In the genomic region with DNA sequence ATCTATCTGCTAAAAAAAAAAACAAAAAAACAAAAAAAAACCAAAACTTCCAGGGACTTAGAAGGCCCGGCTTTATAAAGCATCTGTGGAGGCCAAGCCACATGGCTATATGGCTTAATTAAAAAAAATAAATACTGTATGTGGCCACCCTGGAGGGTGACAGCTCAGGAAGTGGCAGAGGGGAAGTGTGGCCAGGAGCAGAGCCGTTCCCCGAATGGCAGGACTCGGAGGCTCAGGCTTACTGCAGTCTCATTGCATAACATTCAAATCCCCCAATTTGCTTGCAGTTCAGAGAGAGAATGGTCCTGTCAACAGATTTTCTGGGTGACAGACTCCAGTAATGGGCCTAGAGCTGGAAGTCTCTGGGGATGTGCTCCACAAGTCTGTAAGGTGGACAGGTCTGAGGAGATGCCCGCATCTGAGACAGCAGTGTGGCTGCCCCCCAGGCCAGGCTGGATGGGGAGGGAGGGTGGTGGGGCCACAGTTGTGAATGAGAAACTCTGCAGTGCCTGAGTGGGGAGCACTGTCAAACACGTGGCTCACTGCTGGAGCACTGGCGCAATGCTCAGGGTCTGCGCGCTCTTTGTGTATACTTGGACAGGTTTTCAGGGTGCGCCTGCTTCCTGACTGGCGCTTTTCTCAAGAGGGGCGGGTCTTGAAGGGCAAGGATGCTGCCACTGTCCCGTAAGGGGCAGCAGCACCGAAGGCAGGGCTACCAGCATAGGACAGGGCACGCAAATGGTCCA, we compare ENCODE assay signal across 21 mouse cellular contexts.
A peak's percentile ranks its signal among the peaks of the same experiment; 100 is the strongest.
DNase-seq lines count a peak whose midpoint lies in the region; ATAC-seq lines count a peak whose summit lies in the region.
"Had no signal": no experiment of that assay in that cellular context is flagged by ENCODE, and none has a peak within 500 bp of the region (broad histone marks: within the 10 kb centered on the region; RNA-seq: fewer than 3 reads in every experiment).

No protein-coding gene starts in this region.

- H3K4me2 ChIP-seq in hindbrain, embryonic 15.5 days: no peak overlapping the region
- no peak overlapping the region for H3K4me2 ChIP-seq in hindbrain, embryonic 12.5 days (replicated peaks)
- H3K4me2 ChIP-seq: embryonic facial prominence, embryonic 12.5 days; heart, embryonic 15.5 days had no signal

- H3K36me3 ChIP-seq in hindbrain, embryonic 15.5 days: no peaks in the 10 kb centered on the region
- no peaks in the 10 kb centered on the region for H3K36me3 ChIP-seq in hindbrain, embryonic 12.5 days
- H3K36me3 ChIP-seq: embryonic facial prominence, embryonic 12.5 days; heart, embryonic 15.5 days had no signal

- WGBS in hindbrain, embryonic 15.5 days: 71% methylated on average over 15 of the region's 15 CpGs
- 73% methylated on average over 15 of the region's 15 CpGs for WGBS in hindbrain, embryonic 12.5 days

- H3K9ac ChIP-seq in hindbrain, embryonic 15.5 days: no peak overlapping the region
- H3K9ac ChIP-seq in hindbrain, embryonic 12.5 days: no peak overlapping the region
- H3K9ac ChIP-seq: embryonic facial prominence, embryonic 12.5 days; heart, embryonic 15.5 days had no signal

- peak; percentile 39 for DNase-seq in brain, adult 2 months (ENCODE audit: low read depth, low spot score)
- no peak for DNase-seq in kidney, postnatal 4 days
- no peak for DNase-seq in spleen, postnatal 4 days (ENCODE audit: low spot score in 2 of 2)
- DNase-seq: cerebellum, adult 9-11 months; gastrocnemius, postnatal 25 days; heart, postnatal 4 days; lung, adult 18-20 months; lung, postnatal 14 days; right cerebral cortex, postnatal 4 days; thymus, postnatal 14 days had no signal

- H3K4me1 ChIP-seq in hindbrain, embryonic 15.5 days (replicated peaks): peaks cover 37% of the 10 kb centered on the region
- peaks cover 39% of the 10 kb centered on the region for H3K4me1 ChIP-seq in hindbrain, embryonic 12.5 days

- H3K27ac ChIP-seq in hindbrain, embryonic 15.5 days (replicated peaks): peak overlapping the region; percentile 27; the same call in 1 of the 2 replicates
- H3K27ac ChIP-seq in hindbrain, embryonic 12.5 days: no peak overlapping the region
- H3K27ac ChIP-seq: embryonic facial prominence, embryonic 12.5 days; heart, embryonic 15.5 days; kidney, postnatal 0 days had no signal

- no peaks in the 10 kb centered on the region for H3K27me3 ChIP-seq in hindbrain, embryonic 15.5 days
- 0 out of 2 replicates have a peak, but pooled peaks cover 3% of the 10 kb centered on the region for H3K27me3 ChIP-seq in hindbrain, embryonic 12.5 days
- H3K27me3 ChIP-seq: embryonic facial prominence, embryonic 12.5 days; heart, embryonic 15.5 days had no signal

- H3K9me3 ChIP-seq in hindbrain, embryonic 15.5 days: no peaks in the 10 kb centered on the region
- H3K9me3 ChIP-seq in hindbrain, embryonic 12.5 days (replicated peaks): no peaks in the 10 kb centered on the region; the same call in 1 of the 2 replicates
- H3K9me3 ChIP-seq: embryonic facial prominence, embryonic 12.5 days; heart, embryonic 15.5 days had no signal

- ATAC-seq in hindbrain, embryonic 15.5 days (ENCODE audit: low FRiP score, low read depth): 0 out of 2 replicates have a peak, but pooled peaks have one; percentile 24
- no peak for ATAC-seq in hindbrain, embryonic 12.5 days (ENCODE audit: low FRiP score)
- peak; percentile 96 for ATAC-seq in common myeloid progenitor, adult 5-6 weeks (replicated peaks; ENCODE audit: low read depth, poor library complexity, severe bottlenecking)
- ATAC-seq in megakaryocyte progenitor cell, adult 5-6 weeks (replicated peaks; ENCODE audit: poor library complexity): peak; percentile 84
- ATAC-seq: intestine, postnatal 0 days had no signal

- H3K4me3 ChIP-seq in hindbrain, embryonic 15.5 days: no peak overlapping the region
- no peak overlapping the region for H3K4me3 ChIP-seq in hindbrain, embryonic 12.5 days
- H3K4me3 ChIP-seq: embryonic facial prominence, embryonic 12.5 days; erythroblast, embryonic 14.5 days; heart, embryonic 15.5 days; megakaryocyte, embryonic 14.5 days; myocyte had no signal
